In the genomic region with DNA sequence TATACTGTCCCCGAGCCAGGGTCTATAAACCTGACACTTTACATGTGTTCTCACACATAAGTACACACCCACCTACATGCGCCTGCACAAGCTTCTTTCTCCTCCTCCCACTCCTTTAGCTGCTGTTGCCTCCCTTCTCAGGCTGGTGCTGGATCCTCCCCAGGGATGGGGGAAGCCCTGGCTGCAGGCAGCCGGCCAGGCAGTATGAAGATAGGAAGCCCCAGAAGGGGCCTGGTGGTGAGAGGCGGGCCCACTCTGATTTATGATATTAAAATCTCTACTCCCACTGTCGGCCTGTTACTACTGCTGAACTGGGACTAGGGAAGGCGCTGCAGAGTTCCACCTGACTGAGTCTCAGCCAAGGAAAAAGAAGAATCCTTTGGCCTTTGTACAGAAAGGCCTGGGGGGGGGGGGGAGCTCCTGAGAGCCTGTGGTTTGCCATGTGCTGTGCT, we compare ENCODE assay signal across 1 mouse cellular context.
TF ChIP-seq lines count a peak whose summit lies in the region.

No protein-coding gene starts in this region.

TF ChIP-seq in MEL, 35 proteins besides CTCF, POLR2A, EP300 and RAD21 (continued from another document):
- TF ChIP-seq E2F4 (IDR thresholded peaks at IDR 0.05; ENCODE audit: borderline replicate concordance, low read depth, low read length), result no peak
- TF ChIP-seq USF2 (IDR thresholded peaks at IDR 0.05; ENCODE audit: borderline replicate concordance in 1 of 2, insufficient read depth in 1 of 2, low read depth in 1 of 2, low read length in 2 of 2), result no peak
- TF ChIP-seq ZNF384 (IDR thresholded peaks at IDR 0.05; ENCODE audit: low read depth, low read length), result no peak
- no peak for TF ChIP-seq GABPA (IDR thresholded peaks at IDR 0.05; ENCODE audit: low read depth, low read length)
